Mouse (Mus musculus): ENCODE results near the gene Swsap1. TPM values are rescaled to one million over a fixed set of nuclear protein-coding genes. Genes with fewer than 3 reads are reported as not detected.
A peak's percentile ranks its signal among the peaks of the same experiment; 100 is the strongest.

The Swsap1 gene
- polyA plus RNA-seq, 2 experiments: 7.0 to 12.8 TPM

DNA sequence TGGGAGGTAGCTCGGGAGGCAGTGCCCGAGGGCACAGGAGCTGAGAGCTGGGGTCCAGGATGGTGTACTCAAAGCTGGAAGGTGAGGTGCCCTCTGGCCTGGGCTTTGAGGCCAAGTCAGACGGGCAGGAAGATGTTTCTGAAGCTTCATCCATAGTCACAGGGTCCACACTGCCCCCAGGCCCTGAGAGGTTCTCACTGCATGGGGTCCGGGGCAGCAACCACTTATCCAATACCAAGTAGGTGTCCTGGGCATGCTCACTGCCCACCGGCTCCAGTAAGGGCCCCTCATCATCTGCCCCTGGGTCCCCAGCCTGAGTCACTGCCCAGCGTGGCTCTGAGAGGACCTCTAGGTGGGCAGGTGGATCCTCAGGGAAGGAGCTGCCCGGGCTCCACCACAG lies 3.7 kb downstream of the Swsap1 start:
- H3K9me3 ChIP-seq (ENCODE audit: control insufficient read depth, low read length): no peaks in the 10 kb centered on the region
- ATAC-seq (ENCODE audit: low FRiP score, low read depth) (no peak), DNase-seq (ENCODE audit: low spot score) (no peak)
- peaks cover 46% of the 10 kb centered on the region for H3K27me3 ChIP-seq (ENCODE audit: control insufficient read depth, insufficient read depth, low read length)
- TF ChIP-seq POLR2A (IDR thresholded peaks at IDR 0.05; ENCODE audit: borderline replicate concordance, extremely low read depth, insufficient read depth, insufficient read length): no peak
- no peak overlapping the region for H3K9ac ChIP-seq (ENCODE audit: low read depth, low read length, severe bottlenecking)
- no peak overlapping the region for H3K4me2 ChIP-seq (replicated peaks; ENCODE audit: low read depth, low read length, severe bottlenecking)
- no peak overlapping the region for H3K4me3 ChIP-seq (replicated peaks; ENCODE audit: low read length)
- no peak overlapping the region for H3K27ac ChIP-seq (replicated peaks; ENCODE audit: low read depth, low read length)
- 94% methylated on average over 7 of the region's 7 CpGs for WGBS
- peaks cover 11% of the 10 kb centered on the region for H3K4me1 ChIP-seq (ENCODE audit: control insufficient read depth, insufficient read depth, low read length)
- 0 out of 2 replicates have a peak, but pooled peaks cover 5% of the 10 kb centered on the region for H3K36me3 ChIP-seq (ENCODE audit: control insufficient read depth, insufficient read depth, low read length)

DNA sequence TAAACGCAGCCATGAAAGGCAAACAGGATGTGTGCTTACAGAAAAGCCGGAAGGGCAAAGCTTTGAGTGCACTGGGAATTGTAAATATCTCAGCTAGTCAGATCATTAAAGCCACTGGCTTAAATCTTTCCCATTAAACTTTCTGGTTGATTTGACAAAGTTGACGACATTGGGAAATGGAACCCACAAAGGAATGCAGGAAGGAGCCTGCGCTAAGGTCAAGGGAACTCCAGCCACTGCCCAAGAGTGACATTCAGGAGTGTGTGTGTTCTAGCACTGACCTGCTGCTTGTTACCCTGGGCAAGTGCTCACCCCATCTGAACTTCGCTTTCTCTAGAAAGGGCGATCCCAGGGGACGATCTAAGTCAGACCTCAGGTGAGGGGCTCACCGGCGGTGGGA lies 4.6 kb downstream of the Swsap1 start:
- DNase-seq (ENCODE audit: low spot score) (no peak), ATAC-seq (ENCODE audit: low FRiP score, low read depth) (no peak)
- Histone ChIP-seq H3K4me1 (ENCODE audit: control insufficient read depth, insufficient read depth, low read length) (peaks cover 11% of the 10 kb centered on the region), H3K4me3 (replicated peaks; ENCODE audit: low read length) (no peak overlapping the region), H3K9ac (ENCODE audit: low read depth, low read length, severe bottlenecking) (no peak overlapping the region), H3K9me3 (ENCODE audit: control insufficient read depth, low read length) (no peaks in the 10 kb centered on the region), H3K27ac (replicated peaks; ENCODE audit: low read depth, low read length) (no peak overlapping the region), H3K4me2 (replicated peaks; ENCODE audit: low read depth, low read length, severe bottlenecking) (no peak overlapping the region), H3K36me3 (ENCODE audit: control insufficient read depth, insufficient read depth, low read length) (0 out of 2 replicates have a peak, but pooled peaks cover 5% of the 10 kb centered on the region), H3K27me3 (ENCODE audit: control insufficient read depth, insufficient read depth, low read length) (peaks cover 46% of the 10 kb centered on the region)
- no peak for TF ChIP-seq POLR2A (IDR thresholded peaks at IDR 0.05; ENCODE audit: borderline replicate concordance, extremely low read depth, insufficient read depth, insufficient read length)
- WGBS: 47% methylated on average over 9 of the region's 9 CpGs

DNA sequence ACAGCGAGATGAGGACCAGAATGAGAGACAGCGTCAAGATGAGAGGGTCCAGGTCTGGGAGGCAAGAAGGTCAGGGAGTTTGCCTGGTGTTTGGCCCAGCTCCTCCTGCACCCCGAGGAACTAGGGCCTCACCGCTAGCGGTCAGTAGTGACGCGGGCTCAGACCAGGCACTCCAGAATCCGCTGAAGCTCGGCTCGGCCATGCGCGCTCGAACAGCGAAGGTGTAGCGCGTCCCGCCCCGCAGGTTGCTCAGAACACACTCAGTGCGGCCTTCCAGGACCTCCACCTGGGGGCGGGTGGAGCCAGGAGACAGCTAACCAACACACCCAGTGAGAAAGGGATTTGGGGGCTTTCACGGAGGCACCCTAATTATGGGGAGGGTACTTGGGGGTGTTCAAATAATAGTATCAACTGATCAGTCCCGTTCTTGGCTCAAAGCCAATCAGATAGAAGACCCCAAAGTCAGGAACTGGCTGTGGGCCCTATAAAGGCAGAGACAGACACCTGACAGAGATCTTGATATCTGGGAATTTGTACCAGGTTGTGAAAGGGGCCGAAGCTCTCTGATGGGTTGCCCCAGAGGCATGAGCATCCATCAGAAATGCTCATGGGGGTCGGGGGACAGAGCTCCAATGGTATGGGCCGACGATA lies 5.1 kb downstream of the Swsap1 start:
- H3K4me3 ChIP-seq (replicated peaks; ENCODE audit: low read length): no peak overlapping the region
- no peak overlapping the region for H3K4me2 ChIP-seq (replicated peaks; ENCODE audit: low read depth, low read length, severe bottlenecking)
- no peak for DNase-seq (ENCODE audit: low spot score)
- H3K9me3 ChIP-seq (ENCODE audit: control insufficient read depth, low read length): no peaks in the 10 kb centered on the region
- H3K9ac ChIP-seq (ENCODE audit: low read depth, low read length, severe bottlenecking): no peak overlapping the region
- peaks cover 46% of the 10 kb centered on the region for H3K27me3 ChIP-seq (ENCODE audit: control insufficient read depth, insufficient read depth, low read length)
- H3K36me3 ChIP-seq (ENCODE audit: control insufficient read depth, insufficient read depth, low read length): 0 out of 2 replicates have a peak, but pooled peaks cover 5% of the 10 kb centered on the region
- peaks cover 11% of the 10 kb centered on the region for H3K4me1 ChIP-seq (ENCODE audit: control insufficient read depth, insufficient read depth, low read length)
- no peak overlapping the region for H3K27ac ChIP-seq (replicated peaks; ENCODE audit: low read depth, low read length)
- TF ChIP-seq POLR2A (IDR thresholded peaks at IDR 0.05; ENCODE audit: borderline replicate concordance, extremely low read depth, insufficient read depth, insufficient read length): no peak
- 11% methylated on average over 26 of the region's 26 CpGs for WGBS
- no peak for ATAC-seq (ENCODE audit: low FRiP score, low read depth)

DNA sequence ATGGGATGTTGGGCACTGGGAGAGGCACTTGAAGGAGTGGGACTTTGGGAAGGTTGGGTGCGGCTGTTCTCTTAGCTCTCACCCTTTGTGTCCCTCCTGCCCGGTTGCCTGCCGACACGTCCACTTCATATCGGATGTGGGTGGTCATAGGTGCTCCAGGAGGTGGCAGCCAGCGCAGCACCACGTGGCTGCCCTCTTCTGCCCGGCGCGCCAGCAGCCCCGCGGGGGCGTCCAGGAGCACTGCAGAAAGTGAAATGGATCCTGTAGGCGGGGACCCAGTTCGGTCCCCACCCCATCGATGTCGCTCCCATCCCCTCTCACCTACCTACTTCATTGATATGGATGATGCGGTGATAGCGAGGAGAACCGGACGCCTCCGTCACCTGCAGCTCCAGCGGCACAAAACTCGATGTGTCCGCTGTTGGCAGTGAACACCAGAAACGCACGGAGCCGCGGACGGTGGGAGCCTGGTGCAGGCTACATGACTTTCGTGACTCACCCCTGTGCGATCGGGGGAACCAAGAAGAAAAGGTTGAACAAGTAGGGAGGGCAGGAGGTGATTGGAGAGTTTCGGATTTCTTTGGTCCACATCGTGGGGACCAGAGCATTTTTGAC lies 5.9 kb downstream of the Swsap1 start:
- no peak overlapping the region for H3K27ac ChIP-seq (replicated peaks; ENCODE audit: low read depth, low read length)
- H3K36me3 ChIP-seq (ENCODE audit: control insufficient read depth, insufficient read depth, low read length): 0 out of 2 replicates have a peak, but pooled peaks cover 5% of the 10 kb centered on the region
- ATAC-seq (ENCODE audit: low FRiP score, low read depth): no peak
- no peak for TF ChIP-seq POLR2A (IDR thresholded peaks at IDR 0.05; ENCODE audit: borderline replicate concordance, extremely low read depth, insufficient read depth, insufficient read length)
- peaks cover 46% of the 10 kb centered on the region for H3K27me3 ChIP-seq (ENCODE audit: control insufficient read depth, insufficient read depth, low read length)
- no peaks in the 10 kb centered on the region for H3K9me3 ChIP-seq (ENCODE audit: control insufficient read depth, low read length)
- no peak for DNase-seq (ENCODE audit: low spot score)
- peaks cover 9% of the 10 kb centered on the region for H3K4me1 ChIP-seq (ENCODE audit: control insufficient read depth, insufficient read depth, low read length)
- peak overlapping the region; percentile 41 for H3K4me3 ChIP-seq (replicated peaks; ENCODE audit: low read length)
- WGBS: 2% methylated on average over 35 of the region's 35 CpGs
- H3K4me2 ChIP-seq (replicated peaks; ENCODE audit: low read depth, low read length, severe bottlenecking): peak overlapping the region; percentile 92
- no peak overlapping the region for H3K9ac ChIP-seq (ENCODE audit: low read depth, low read length, severe bottlenecking)

DNA sequence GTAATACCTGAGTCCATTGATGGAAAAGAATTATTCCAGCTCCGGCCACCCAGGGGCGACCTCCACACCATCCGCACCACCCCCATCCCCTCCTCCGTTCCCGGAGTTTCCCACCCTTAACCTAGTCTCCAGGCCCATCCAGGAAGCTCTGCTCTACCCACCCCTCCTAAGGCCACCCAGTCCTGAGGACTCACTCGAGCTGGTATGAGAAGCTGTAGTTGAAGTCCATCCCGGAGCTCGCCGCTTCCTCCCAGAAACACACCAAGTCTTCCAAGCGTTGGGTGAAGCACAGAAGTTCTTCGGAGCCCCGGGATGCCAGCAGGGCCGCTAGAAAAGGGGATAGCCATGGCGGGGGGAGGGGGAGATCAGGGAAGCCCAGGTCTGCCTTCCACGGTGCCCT lies 6.5 kb downstream of the Swsap1 start:
- peaks cover 46% of the 10 kb centered on the region for H3K27me3 ChIP-seq (ENCODE audit: control insufficient read depth, insufficient read depth, low read length)
- no peak overlapping the region for H3K27ac ChIP-seq (replicated peaks; ENCODE audit: low read depth, low read length)
- no peaks in the 10 kb centered on the region for H3K9me3 ChIP-seq (ENCODE audit: control insufficient read depth, low read length)
- peak overlapping the region; percentile 92 for H3K4me2 ChIP-seq (replicated peaks; ENCODE audit: low read depth, low read length, severe bottlenecking)
- H3K9ac ChIP-seq (ENCODE audit: low read depth, low read length, severe bottlenecking): peak overlapping the region; percentile 46
- peaks cover 7% of the 10 kb centered on the region; the same call in 1 of the 2 replicates for H3K4me1 ChIP-seq (ENCODE audit: control insufficient read depth, insufficient read depth, low read length)
- WGBS: 1% methylated on average over 15 of the region's 15 CpGs
- 0 out of 2 replicates have a peak, but pooled peaks cover 5% of the 10 kb centered on the region for H3K36me3 ChIP-seq (ENCODE audit: control insufficient read depth, insufficient read depth, low read length)
- peak overlapping the region; percentile 41 for H3K4me3 ChIP-seq (replicated peaks; ENCODE audit: low read length)
- DNase-seq (ENCODE audit: low spot score) (no peak), ATAC-seq (ENCODE audit: low FRiP score, low read depth) (no peak; the same call in 1 of the 2 replicates)
- TF ChIP-seq POLR2A (IDR thresholded peaks at IDR 0.05; ENCODE audit: borderline replicate concordance, extremely low read depth, insufficient read depth, insufficient read length): no peak
